Mouse (Mus musculus) kidney, embryonic 14.5 days (tissue): ENCODE data around the gene Tmem123. TPM values are rescaled to one million over a fixed set of nuclear protein-coding genes. Genes with fewer than 3 reads are reported as not detected.

ENCODE experiments used
- ATAC-seq: fragments of 200-750 bp; cut with Nextera tagmentation; 2 replicates; pipeline ENCODE4 v1.8.0; 2017; ENCODE audit warnings: moderate number of reproducible peaks, mild to moderate bottlenecking, moderate TSS enrichment, moderate library complexity; ENCODE audit not compliant: low FRiP score, low TSS enrichment
- H3K27ac ChIP-seq: fragments of 300-500 bp; sonication (generic); 2 replicates; pipeline ENCODE4 v1.5.1; 2014; ENCODE audit warnings: low read depth, mild to moderate bottlenecking, low read length, moderate library complexity, mixed read lengths
- H3K27me3 ChIP-seq: fragments of 300-500 bp; sonication (generic); 2 replicates; pipeline ENCODE4 v1.6.1; 2014; ENCODE audit warnings: mild to moderate bottlenecking, low read length; ENCODE audit not compliant: control insufficient read depth, insufficient read depth
- H3K36me3 ChIP-seq: fragments of 300-500 bp; sonication (generic); 2 replicates; pipeline ENCODE4 v1.6.1; 2014; ENCODE audit warnings: low read length, mixed read lengths; ENCODE audit not compliant: control insufficient read depth, insufficient read depth
- H3K4me1 ChIP-seq: fragments of 300-500 bp; sonication (generic); 2 replicates; pipeline ENCODE4 v1.6.1; 2014; ENCODE audit warnings: low read length, mixed read lengths; ENCODE audit not compliant: control insufficient read depth, insufficient read depth
- H3K4me2 ChIP-seq: fragments of 300-500 bp; sonication (generic); replicated peaks from 2 replicates; pipeline ENCODE4 v1.6.1; 2014; ENCODE audit warnings: low read depth, mild to moderate bottlenecking, low read length
- H3K4me3 ChIP-seq: fragments of 300-500 bp; sonication (generic); 2 replicates; pipeline ENCODE4 v1.5.1; 2014; ENCODE audit warnings: mild to moderate bottlenecking, low read length
- H3K9ac ChIP-seq: fragments of 300-500 bp; sonication (generic); 2 replicates; pipeline ENCODE4 v1.6.1; 2014; ENCODE audit warnings: low read depth, mild to moderate bottlenecking, low read length, moderate library complexity
- H3K9me3 ChIP-seq: fragments of 300-500 bp; sonication (generic); 2 replicates; pipeline ENCODE4 v1.6.1; 2016; ENCODE audit warnings: low read length; ENCODE audit not compliant: control insufficient read depth
- WGBS: fragments of 180-500 bp; shearing (Covaris S2); extraction: QIAGEN DNeasy Blood & Tissue Kit; methylation state at CpG from one replicate; pipeline ENCODE4 v1.1.7; 2014; 5-methylcytosine and 5-hydroxymethylcytosine counted together
- polyA plus RNA-seq: library from polyadenylated mRNA; unstranded; fragments of >200 nt; fragmentation: Nextera tagmentation; extraction: Ambion mirVana; gene quantifications from 2 replicates; pipeline ENCODE4 v1.2.1, GENCODE M21; 2014

Gene Tmem123
- polyA plus RNA-seq, 1 experiment from 2014 or later, result 114 TPM

- no peaks in the 10 kb centered on the region for H3K4me1 ChIP-seq
- peaks cover 28% of the 10 kb centered on the region; the same call in 1 of the 2 replicates for H3K36me3 ChIP-seq
- WGBS, result 95% methylated on average over 11 of the region's 11 CpGs
- H3K4me3 ChIP-seq, result no peak overlapping the region
- no peak overlapping the region for H3K27ac ChIP-seq
- H3K9me3 ChIP-seq, result no peaks in the 10 kb centered on the region
- H3K9ac ChIP-seq, result no peak overlapping the region
- H3K27me3 ChIP-seq, result no peaks in the 10 kb centered on the region
- no peak overlapping the region for H3K4me2 ChIP-seq
- no peak for ATAC-seq
Measured at GRCm38 (mm10) chr9:7790580-7791084, 26.8 kb downstream of the Tmem123 start.

- Histone ChIP-seq H3K4me3 (no peak overlapping the region), H3K4me2 (no peak overlapping the region), H3K27ac (no peak overlapping the region), H3K4me1 (no peaks in the 10 kb centered on the region), H3K27me3 (no peaks in the 10 kb centered on the region), H3K9ac (no peak overlapping the region), H3K36me3 (peaks cover 26% of the 10 kb centered on the region; the same call in 1 of the 2 replicates), H3K9me3 (no peaks in the 10 kb centered on the region)
- ATAC-seq, result no peak
- 80% methylated on average over 2 of the region's 2 CpGs for WGBS
Measured at GRCm38 (mm10) chr9:7793561-7793960, 29.7 kb downstream of the Tmem123 start.

DNA sequence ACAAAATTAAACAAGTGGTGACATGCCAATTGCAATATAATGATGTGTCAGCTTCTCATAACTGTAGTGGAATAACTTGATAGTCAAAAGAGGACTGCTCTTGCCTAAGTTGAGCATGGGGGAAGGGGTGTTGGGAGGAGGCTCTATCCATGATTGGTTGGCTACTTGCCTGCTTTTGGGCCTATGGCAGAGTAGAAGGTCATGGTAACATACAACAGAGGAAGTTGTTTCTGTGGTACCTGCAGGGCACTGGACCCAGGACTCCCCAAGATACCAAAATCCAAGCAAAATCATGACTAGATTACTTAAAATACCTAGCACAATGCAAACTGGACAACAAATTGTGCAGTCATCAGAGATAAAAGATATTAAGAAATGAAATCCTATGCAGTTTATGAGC is 31.7 kb downstream of the Tmem123 start:
- Histone ChIP-seq H3K27me3 (no peaks in the 10 kb centered on the region), H3K27ac (no peak overlapping the region), H3K4me2 (no peak overlapping the region), H3K36me3 (peaks cover 26% of the 10 kb centered on the region; the same call in 1 of the 2 replicates), H3K9ac (no peak overlapping the region), H3K9me3 (no peaks in the 10 kb centered on the region), H3K4me1 (no peaks in the 10 kb centered on the region), H3K4me3 (no peak overlapping the region)
- ATAC-seq, result no peak

GRCm38 (mm10) chr9:7796129-7796864 is 32.5 kb downstream of the Tmem123 start:
- no peak for ATAC-seq
- Histone ChIP-seq H3K9ac (no peak overlapping the region), H3K4me3 (no peak overlapping the region), H3K4me2 (no peak overlapping the region), H3K9me3 (no peaks in the 10 kb centered on the region), H3K36me3 (peaks cover 22% of the 10 kb centered on the region; the same call in 1 of the 2 replicates), H3K4me1 (no peaks in the 10 kb centered on the region), H3K27me3 (no peaks in the 10 kb centered on the region), H3K27ac (no peak overlapping the region)
- 82% methylated on average over 6 of the region's 6 CpGs for WGBS

- no peak for ATAC-seq
Measured at GRCm38 (mm10) chr9:7797542-7797941, 33.7 kb downstream of the Tmem123 start.

DNA sequence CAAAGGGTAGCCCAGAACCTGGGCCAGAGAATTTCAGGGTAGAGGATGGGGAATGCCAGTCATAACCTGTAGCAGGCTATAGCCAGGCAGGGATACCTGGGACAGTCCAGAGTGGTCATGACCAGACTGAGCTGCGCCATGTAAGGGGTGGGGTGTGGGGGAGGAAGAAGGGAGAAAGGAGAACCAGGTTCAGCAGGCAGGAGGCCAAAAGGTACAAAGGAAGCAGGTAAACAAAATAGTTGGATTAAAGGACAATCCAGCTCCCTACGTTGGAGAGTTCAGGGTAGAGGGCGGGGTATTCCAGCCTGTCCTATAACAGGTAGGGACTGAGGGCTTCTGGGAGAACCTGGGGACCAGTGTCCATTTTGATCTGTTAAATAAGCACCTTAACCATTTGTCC is 34.7 kb downstream of the Tmem123 start:
- no peaks in the 10 kb centered on the region for H3K4me1 ChIP-seq
- no peaks in the 10 kb centered on the region for H3K27me3 ChIP-seq
- 96% methylated on average over 3 of the region's 3 CpGs for WGBS
- H3K9me3 ChIP-seq, result no peaks in the 10 kb centered on the region
- no peak overlapping the region for H3K4me3 ChIP-seq
- H3K9ac ChIP-seq, result no peak overlapping the region
- peaks cover 7% of the 10 kb centered on the region; the same call in 1 of the 2 replicates for H3K36me3 ChIP-seq
- no peak overlapping the region for H3K4me2 ChIP-seq
- H3K27ac ChIP-seq, result no peak overlapping the region
- 0 out of 2 replicates have a peak, but pooled peaks have one; percentile 20 for ATAC-seq

More at GRCm38 (mm10) chr9:7797542-7797941, 33.7 kb downstream of the Tmem123 start:
- no peak overlapping the region for H3K9ac ChIP-seq
- no peak overlapping the region for H3K27ac ChIP-seq
- no peak overlapping the region for H3K4me2 ChIP-seq
- no peaks in the 10 kb centered on the region for H3K4me1 ChIP-seq
- peaks cover 15% of the 10 kb centered on the region; the same call in 1 of the 2 replicates for H3K36me3 ChIP-seq
- no peaks in the 10 kb centered on the region for H3K9me3 ChIP-seq
- 92% methylated on average over 2 of the region's 2 CpGs for WGBS
- no peak overlapping the region for H3K4me3 ChIP-seq
- H3K27me3 ChIP-seq, result no peaks in the 10 kb centered on the region

- 70% methylated on average over 3 of the region's 5 CpGs for WGBS
- ATAC-seq, result peak; percentile 66
- no peaks in the 10 kb centered on the region for H3K36me3 ChIP-seq
- H3K27me3 ChIP-seq, result no peaks in the 10 kb centered on the region
- H3K9ac ChIP-seq, result no peak overlapping the region
- H3K27ac ChIP-seq, result no peak overlapping the region
- no peak overlapping the region for H3K4me3 ChIP-seq
- no peak overlapping the region for H3K4me2 ChIP-seq
- no peaks in the 10 kb centered on the region for H3K9me3 ChIP-seq
- H3K4me1 ChIP-seq, result no peaks in the 10 kb centered on the region
Measured at GRCm38 (mm10) chr9:7805101-7805506, 41.3 kb downstream of the Tmem123 start.

GRCm38 (mm10) chr9:7822758-7823157 is 58.9 kb downstream of the Tmem123 start:
- H3K9me3 ChIP-seq, result no peaks in the 10 kb centered on the region
- H3K9ac ChIP-seq, result no peak overlapping the region
- H3K36me3 ChIP-seq, result peaks cover 39% of the 10 kb centered on the region
- no peak overlapping the region for H3K27ac ChIP-seq
- H3K4me2 ChIP-seq, result no peak overlapping the region
- 71% methylated on average over 3 of the region's 3 CpGs for WGBS
- H3K4me1 ChIP-seq, result no peaks in the 10 kb centered on the region
- no peaks in the 10 kb centered on the region for H3K27me3 ChIP-seq
- H3K4me3 ChIP-seq, result no peak overlapping the region
- no peak for ATAC-seq

DNA sequence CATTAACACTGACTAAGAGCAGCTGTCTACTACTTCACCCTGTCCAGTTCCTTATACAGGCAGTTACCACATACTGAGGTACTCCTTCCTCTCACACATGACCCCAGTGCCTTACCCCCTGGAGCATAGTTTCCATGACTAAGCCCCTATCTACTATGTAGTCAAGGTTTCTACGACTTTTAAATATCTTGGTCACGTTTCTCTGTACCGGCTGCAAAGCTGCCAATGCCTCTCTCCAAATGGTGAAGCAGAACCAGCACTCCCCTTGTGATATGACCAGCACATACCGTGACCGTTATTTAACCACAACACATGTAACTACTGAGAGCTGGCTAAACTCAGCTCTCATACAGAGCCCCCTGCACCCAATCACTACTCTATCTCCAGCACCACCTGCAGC is 61.1 kb downstream of the Tmem123 start:
- Histone ChIP-seq H3K4me2 (no peak overlapping the region), H3K9me3 (no peaks in the 10 kb centered on the region), H3K4me3 (no peak overlapping the region), H3K9ac (no peak overlapping the region), H3K36me3 (peaks cover 20% of the 10 kb centered on the region), H3K4me1 (no peaks in the 10 kb centered on the region), H3K27me3 (no peaks in the 10 kb centered on the region), H3K27ac (no peak overlapping the region)
- WGBS, result 91% methylated on average over 5 of the region's 5 CpGs
- ATAC-seq, result no peak
